Comparison of ENCODE assay signal across 8 mouse cellular contexts in genomic region chr17:21516201-21517129, GRCm38 (mm10). TPM values are rescaled to one million over a fixed set of nuclear protein-coding genes. Genes with fewer than 3 reads are reported as not detected.
DNase-seq lines count a peak whose midpoint lies in the region; ATAC-seq and TF ChIP-seq lines count a peak whose summit lies in the region.

No protein-coding gene starts in this region.

- no peak for DNase-seq in Patski (ENCODE audit: low read depth, low spot score)
- DNase-seq in cerebellum, adult 9-10 months, result peak; percentile 45
- peak; percentile 22 to 54 for DNase-seq in frontal cortex, postnatal 10 days (ENCODE audit: low spot score in 2 of 2)
- peak; percentile 54 to 56 for DNase-seq in layer of hippocampus, postnatal 25 days (ENCODE audit: extremely low spot score in 1 of 2, low spot score in 1 of 2)
- DNase-seq in lung, postnatal 4 days, result peak; percentile 78 to 84
- peak; percentile 56 to 67 for DNase-seq in right cerebral cortex, adult 2 months (ENCODE audit: low spot score in 2 of 2)
- peak; percentile 69 to 73 for DNase-seq in urinary bladder, postnatal 36 days (ENCODE audit: low spot score in 2 of 2)

- H3K4me1 ChIP-seq in hindbrain, embryonic 13.5 days (replicated peaks), result peaks cover 8% of the 10 kb centered on the region

- CTCF ChIA-PET in Patski (lab: Charles Lee), result interaction anchor here (1.1 to 3.6 kb wide), 12 partner anchors 10 to 244 kb away, joined by 3 to 34 read pairs (median 5); partner anchors contain the start of genes Zfp51, Zfp52, Zfp54 and Zfp948

- POLR2A ChIA-PET in Patski (lab: Charles Lee), result interaction anchor here (0.9 to 1.8 kb wide), 4 partner anchors 10 to 94 kb away, joined by 3 to 4 read pairs (median 3); partner anchors contain the start of gene Zfp54

- peak overlapping the region; percentile 56 for H3K4me3 ChIP-seq in hindbrain, embryonic 13.5 days

- in situ Hi-C loops in Patski (cut with MboI; ENCODE audit: low pct_unique_long_range_greater_than_20kb), result loop anchor here (5.0 kb wide), 2 partner anchors 89 to 244 kb away; no protein-coding TSS in a partner anchor

- H3K27ac ChIP-seq in hindbrain, embryonic 13.5 days, result peak overlapping the region; percentile 83

- H3K4me2 ChIP-seq in hindbrain, embryonic 13.5 days, result peak overlapping the region; percentile 80

- no peaks in the 10 kb centered on the region for H3K9me3 ChIP-seq in hindbrain, embryonic 13.5 days

- H3K27me3 ChIP-seq in Patski, result no peaks in the 10 kb centered on the region
- H3K27me3 ChIP-seq in hindbrain, embryonic 13.5 days, result no peaks in the 10 kb centered on the region

- ATAC-seq in Patski, result peak; percentile 90
- peak; percentile 93 for ATAC-seq in hindbrain, embryonic 13.5 days (ENCODE audit: low FRiP score)

- peaks cover 7% of the 10 kb centered on the region for H3K36me3 ChIP-seq in hindbrain, embryonic 13.5 days

- no peak for TF ChIP-seq CTCF in Patski (IDR thresholded peaks at IDR 0.05)

- peak overlapping the region; percentile 72 for H3K9ac ChIP-seq in hindbrain, embryonic 13.5 days

- WGBS in hindbrain, embryonic 13.5 days, result under 1% methylated on average over 37 of the region's 37 CpGs

RNA-seq across cellular contexts. Expression of gene Zfp52, which starts 18.9 kb away (rescaled TPM):
- 15.6 TPM for polyA plus RNA-seq in Patski (2021)
- polyA plus RNA-seq in hindbrain, embryonic 13.5 days (2015; fragmentation: Nextera tagmentation; extraction: Ambion mirVana), result 1.9 and 2.5 TPM in 2 replicates
- total RNA-seq in layer of hippocampus, postnatal 25 days (2021), result 1 to 10 TPM; 6.0 to 6.7 TPM

RNA-seq across cellular contexts. Expression of gene Zfp53, which starts 27.7 kb away (rescaled TPM):
- 17.9 TPM for polyA plus RNA-seq in Patski (2021)
- polyA plus RNA-seq in hindbrain, embryonic 13.5 days (2015; fragmentation: Nextera tagmentation; extraction: Ambion mirVana), result 10.0 and 10.4 TPM in 2 replicates
- 1 to 10 TPM; 4.2 TPM for total RNA-seq in layer of hippocampus, postnatal 25 days (2021)

RNA-seq across cellular contexts. Expression of gene Zfp948, which starts 50.3 kb away (rescaled TPM):
- polyA plus RNA-seq in Patski (2021), result 11.4 TPM
- 16.0 and 18.1 TPM in 2 replicates for polyA plus RNA-seq in hindbrain, embryonic 13.5 days (2015; fragmentation: Nextera tagmentation; extraction: Ambion mirVana)
- total RNA-seq in layer of hippocampus, postnatal 25 days (2021), result 10 to 100 TPM; 11.8 to 13.0 TPM
